ENCODE assay signal across 18 mouse cellular contexts in the genomic region with DNA sequence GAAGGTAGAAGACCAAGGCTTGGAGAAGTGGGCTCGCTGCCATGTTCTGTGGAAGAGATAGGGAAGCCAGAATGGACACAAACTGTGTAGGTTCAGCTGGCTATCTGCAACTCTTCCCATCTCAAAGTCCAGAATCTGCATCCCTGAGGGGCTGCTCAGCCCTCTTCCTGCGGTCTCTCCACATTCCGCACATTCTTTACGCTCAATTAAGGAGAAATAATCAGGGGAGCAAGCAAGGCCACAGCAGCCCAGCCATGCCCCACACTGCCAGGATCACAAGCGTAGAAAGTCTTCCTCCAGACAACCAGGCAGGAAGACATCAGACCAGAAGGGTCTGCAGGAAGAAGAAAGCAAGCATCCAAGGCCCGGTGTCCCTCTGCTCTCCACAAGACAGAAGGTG. TPM values are rescaled to one million over a fixed set of nuclear protein-coding genes. Genes with fewer than 3 reads are reported as not detected.
DNase-seq lines count a peak whose midpoint lies in the region; ATAC-seq and TF ChIP-seq lines count a peak whose summit lies in the region.
"Had no signal": no experiment of that assay in that cellular context is flagged by ENCODE, and none has a peak within 500 bp of the region (broad histone marks: within the 10 kb centered on the region; RNA-seq: fewer than 3 reads in every experiment).

No protein-coding gene starts in this region.

- H3K4me2 ChIP-seq in forebrain, embryonic 11.5 days (ENCODE audit: low read depth, low read length, severe bottlenecking): no peak overlapping the region
- H3K4me2 ChIP-seq in forebrain, embryonic 14.5 days (ENCODE audit: low read length): no peak overlapping the region
- H3K4me2 ChIP-seq in kidney, postnatal 0 days (ENCODE audit: low read length): no peak overlapping the region
- no peak overlapping the region for H3K4me2 ChIP-seq in embryonic facial prominence, embryonic 11.5 days (ENCODE audit: low read depth, low read length)
- no peak overlapping the region for H3K4me2 ChIP-seq in intestine, embryonic 15.5 days (replicated peaks)
- H3K4me2 ChIP-seq: hindbrain, embryonic 13.5 days; midbrain, embryonic 13.5 days had no signal

- TF ChIP-seq CTCF in kidney, postnatal 0 days (IDR thresholded peaks at IDR 0.05; ENCODE audit: low read depth): no peak

- no peaks in the 10 kb centered on the region for H3K36me3 ChIP-seq in forebrain, embryonic 11.5 days (ENCODE audit: control insufficient read depth, insufficient read depth, low read length)
- H3K36me3 ChIP-seq in forebrain, embryonic 14.5 days (ENCODE audit: control insufficient read depth, insufficient read depth, low read length): no peaks in the 10 kb centered on the region
- no peaks in the 10 kb centered on the region for H3K36me3 ChIP-seq in kidney, postnatal 0 days (ENCODE audit: insufficient read depth, low read length)
- no peaks in the 10 kb centered on the region for H3K36me3 ChIP-seq in embryonic facial prominence, embryonic 11.5 days (replicated peaks; ENCODE audit: control insufficient read depth, insufficient read depth, low read depth, low read length)
- no peaks in the 10 kb centered on the region for H3K36me3 ChIP-seq in intestine, embryonic 15.5 days
- H3K36me3 ChIP-seq: hindbrain, embryonic 13.5 days; midbrain, embryonic 13.5 days had no signal

- H3K4me3 ChIP-seq in forebrain, embryonic 11.5 days (ENCODE audit: low read depth, low read length): no peak overlapping the region
- H3K4me3 ChIP-seq in forebrain, embryonic 14.5 days (ENCODE audit: low read depth, low read length): no peak overlapping the region
- no peak overlapping the region for H3K4me3 ChIP-seq in kidney, postnatal 0 days (replicated peaks; ENCODE audit: low read depth, low read length)
- H3K4me3 ChIP-seq in embryonic facial prominence, embryonic 11.5 days (ENCODE audit: low read depth, low read length): no peak overlapping the region
- no peak overlapping the region for H3K4me3 ChIP-seq in intestine, embryonic 15.5 days (replicated peaks)
- H3K4me3 ChIP-seq: hindbrain, embryonic 13.5 days; midbrain, embryonic 13.5 days had no signal

- no peak overlapping the region for H3K27ac ChIP-seq in forebrain, embryonic 11.5 days (ENCODE audit: low read depth, low read length)
- no peak overlapping the region for H3K27ac ChIP-seq in forebrain, embryonic 14.5 days (ENCODE audit: low read depth, low read length)
- peak overlapping the region; percentile 67 for H3K27ac ChIP-seq in kidney, postnatal 0 days
- H3K27ac ChIP-seq in embryonic facial prominence, embryonic 11.5 days (replicated peaks; ENCODE audit: low read depth, low read length): peak overlapping the region; percentile 44
- H3K27ac ChIP-seq in intestine, embryonic 15.5 days: no peak overlapping the region
- H3K27ac ChIP-seq: hindbrain, embryonic 13.5 days; midbrain, embryonic 13.5 days had no signal

- peak; percentile 37; the same call in 1 of the 2 replicates for ATAC-seq in forebrain, embryonic 11.5 days (replicated peaks; ENCODE audit: low FRiP score)
- ATAC-seq in forebrain, embryonic 14.5 days: no peak
- no peak for ATAC-seq in kidney, postnatal 0 days (replicated peaks; ENCODE audit: low FRiP score, low read depth)
- no peak for ATAC-seq in embryonic facial prominence, embryonic 11.5 days (replicated peaks; ENCODE audit: insufficient number of reproducible peaks, low FRiP score, low TSS enrichment, low read depth)
- no peak for ATAC-seq in intestine, embryonic 15.5 days
- ATAC-seq: intestine, postnatal 0 days had no signal

- H3K4me1 ChIP-seq in forebrain, embryonic 11.5 days (replicated peaks; ENCODE audit: control insufficient read depth, insufficient read depth, low read length): peaks cover 24% of the 10 kb centered on the region
- peaks cover 17% of the 10 kb centered on the region for H3K4me1 ChIP-seq in forebrain, embryonic 14.5 days (ENCODE audit: control insufficient read depth, insufficient read depth, low read length)
- peaks cover 51% of the 10 kb centered on the region for H3K4me1 ChIP-seq in kidney, postnatal 0 days (replicated peaks; ENCODE audit: insufficient read depth, low read length)
- peaks cover 32% of the 10 kb centered on the region for H3K4me1 ChIP-seq in embryonic facial prominence, embryonic 11.5 days (ENCODE audit: control insufficient read depth, insufficient read depth, low read length)
- H3K4me1 ChIP-seq in intestine, embryonic 15.5 days (replicated peaks): peaks cover 21% of the 10 kb centered on the region; the same call in 1 of the 2 replicates

- H3K9ac ChIP-seq in forebrain, embryonic 11.5 days (ENCODE audit: low read length): 0 out of 2 replicates have a peak overlapping the region, but pooled peaks have one; percentile 7
- no peak overlapping the region for H3K9ac ChIP-seq in forebrain, embryonic 14.5 days (ENCODE audit: low read length)
- H3K9ac ChIP-seq in kidney, postnatal 0 days (ENCODE audit: low read depth, low read length): 0 out of 2 replicates have a peak overlapping the region, but pooled peaks have one; percentile 23
- H3K9ac ChIP-seq in embryonic facial prominence, embryonic 11.5 days (replicated peaks; ENCODE audit: low read length): no peak overlapping the region
- H3K9ac ChIP-seq in intestine, embryonic 15.5 days: no peak overlapping the region
- H3K9ac ChIP-seq: hindbrain, embryonic 13.5 days; midbrain, embryonic 13.5 days had no signal

- H3K9me3 ChIP-seq in forebrain, embryonic 11.5 days (ENCODE audit: control insufficient read depth, low read length): no peaks in the 10 kb centered on the region
- no peaks in the 10 kb centered on the region for H3K9me3 ChIP-seq in forebrain, embryonic 14.5 days (replicated peaks; ENCODE audit: control insufficient read depth, low read length)
- H3K9me3 ChIP-seq in kidney, postnatal 0 days (replicated peaks; ENCODE audit: low read length): no peaks in the 10 kb centered on the region
- H3K9me3 ChIP-seq in embryonic facial prominence, embryonic 11.5 days (replicated peaks; ENCODE audit: control insufficient read depth, low read length): no peaks in the 10 kb centered on the region
- H3K9me3 ChIP-seq in intestine, embryonic 15.5 days: no peaks in the 10 kb centered on the region
- H3K9me3 ChIP-seq: hindbrain, embryonic 13.5 days; midbrain, embryonic 13.5 days had no signal

- H3K27me3 ChIP-seq in forebrain, embryonic 11.5 days (ENCODE audit: control insufficient read depth, insufficient read depth, low read length): no peaks in the 10 kb centered on the region
- no peaks in the 10 kb centered on the region for H3K27me3 ChIP-seq in forebrain, embryonic 14.5 days (replicated peaks; ENCODE audit: control insufficient read depth, insufficient read depth, low read length)
- H3K27me3 ChIP-seq in kidney, postnatal 0 days (ENCODE audit: insufficient read depth, low read length): no peaks in the 10 kb centered on the region
- H3K27me3 ChIP-seq in embryonic facial prominence, embryonic 11.5 days (ENCODE audit: control insufficient read depth, insufficient read depth, low read length): no peaks in the 10 kb centered on the region
- H3K27me3 ChIP-seq in intestine, embryonic 15.5 days (replicated peaks): no peaks in the 10 kb centered on the region

- peak; percentile 60 for DNase-seq in forebrain, embryonic 11.5 days (ENCODE audit: low spot score)
- DNase-seq in forebrain, embryonic 14.5 days (ENCODE audit: low spot score): no peak
- peak; percentile 79 for DNase-seq in kidney, postnatal 0 days (ENCODE audit: low spot score)
- DNase-seq in kidney, postnatal 25 days: no peak
- DNase-seq in Muller cell, postnatal 12 days (ENCODE audit: inconsistent ontology term): peak; percentile 86
- peak; percentile 61 for DNase-seq in embryonic facial prominence, embryonic 11.5 days (ENCODE audit: low spot score)
- DNase-seq in left cerebral cortex, adult 9 months (ENCODE audit: low spot score in 2 of 2): no peak
- DNase-seq: cerebellum, postnatal 36 days; gastrocnemius, postnatal 36 days; layer of hippocampus, postnatal 36 days; left cerebral cortex, postnatal 4 days; lung, postnatal 4 days; right cerebral cortex, postnatal 4 days; thymus, adult 18-20 months had no signal

- 13% methylated on average over 6 of the region's 6 CpGs for WGBS in forebrain, embryonic 11.5 days
- 14% methylated on average over 6 of the region's 6 CpGs for WGBS in forebrain, embryonic 14.5 days
- WGBS in kidney, postnatal 0 days: 27% methylated on average over 6 of the region's 6 CpGs
- WGBS in embryonic facial prominence, embryonic 11.5 days: 13% methylated on average over 6 of the region's 6 CpGs
- WGBS in intestine, embryonic 15.5 days: 53% methylated on average over 6 of the region's 6 CpGs

RNA-seq across cellular contexts. Expression of gene Pkdcc, which starts 13.8 kb away (rescaled TPM):
- polyA plus RNA-seq in forebrain, embryonic 11.5 days (2014; fragmentation: Nextera tagmentation; extraction: Ambion mirVana): 9.4 and 10.0 TPM in 2 replicates
- polyA plus RNA-seq in forebrain, embryonic 14.5 days (2014; fragmentation: Nextera tagmentation; extraction: Ambion mirVana): 6.9 and 9.0 TPM in 2 replicates
- polyA plus RNA-seq in kidney, postnatal 0 days (2015; fragmentation: Nextera tagmentation; extraction: Ambion mirVana): 28.5 and 29.1 TPM in 2 replicates
- polyA plus RNA-seq in embryonic facial prominence, embryonic 11.5 days (2014; fragmentation: Nextera tagmentation; extraction: Ambion mirVana): 23.4 and 24.5 TPM in 2 replicates
- 26.9 and 28.4 TPM in 2 replicates for polyA plus RNA-seq in intestine, embryonic 15.5 days (2015; fragmentation: Nextera tagmentation; extraction: Ambion mirVana)

Comparison
In these comparisons a context has a peak if more than half of its experiments do, and no peak if none do; other contexts are left out.
1. DNase-seq: peak in forebrain, embryonic 11.5 days (single experiment), kidney, postnatal 0 days (single experiment), Muller cell, postnatal 12 days (single experiment) and embryonic facial prominence, embryonic 11.5 days (single experiment); none in forebrain, embryonic 14.5 days (single experiment), kidney, postnatal 25 days (0 of 2) and left cerebral cortex, adult 9 months (0 of 2).
2. H3K9ac ChIP-seq: peak in forebrain, embryonic 11.5 days (single experiment) and kidney, postnatal 0 days (single experiment); none in forebrain, embryonic 14.5 days (single experiment), embryonic facial prominence, embryonic 11.5 days (single experiment) and intestine, embryonic 15.5 days (single experiment).
3. H3K27ac ChIP-seq: peak in kidney, postnatal 0 days (single experiment) and embryonic facial prominence, embryonic 11.5 days (single experiment); none in forebrain, embryonic 11.5 days (single experiment), forebrain, embryonic 14.5 days (single experiment) and intestine, embryonic 15.5 days (single experiment).